Mouse (Mus musculus): ENCODE results near the gene Atp5g3. TPM values are rescaled to one million over a fixed set of nuclear protein-coding genes. Genes with fewer than 3 reads are reported as not detected.
A peak's percentile ranks its signal among the peaks of the same experiment; 100 is the strongest.
"Not testable (repeated sequence)": the region's sequence is repeated elsewhere in the genome, so short reads cannot be mapped to it uniquely, and the experiment has no call there.

Gene Atp5g3
- polyA plus RNA-seq, 1 experiment from 2014 or later = 3,111 TPM

DNA sequence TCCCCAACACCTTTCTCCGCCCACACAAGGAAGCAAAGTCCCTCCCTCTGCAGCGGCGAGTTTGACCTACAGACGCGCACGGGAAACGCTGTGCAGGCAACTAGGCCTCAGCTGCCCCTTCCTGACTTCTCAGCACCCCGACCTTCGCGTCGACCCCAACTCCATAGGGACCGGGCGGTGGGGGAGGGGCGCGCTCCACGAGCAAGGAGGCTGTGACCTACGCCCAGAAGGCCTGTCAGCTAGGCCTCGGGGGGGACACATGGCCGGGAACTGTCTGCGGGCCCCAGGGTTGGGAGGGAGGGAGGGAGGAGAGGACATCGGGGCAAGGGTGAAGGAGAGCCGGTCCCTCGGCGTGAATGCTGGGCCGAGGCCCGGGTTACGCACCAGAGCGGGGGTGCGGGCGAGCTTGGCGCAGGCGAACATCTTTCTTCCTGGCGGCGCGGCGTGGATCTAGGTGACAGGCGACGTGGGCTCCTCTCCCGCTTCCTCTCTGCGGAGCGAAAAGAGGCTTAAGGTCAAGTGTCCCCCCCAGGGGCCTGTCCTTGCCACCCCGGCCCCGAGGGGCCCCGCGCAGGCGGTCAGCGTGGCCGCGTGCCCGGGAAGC, 453 bp downstream of the Atp5g3 start:
- under 1% methylated on average over 43 of the region's 50 CpGs for WGBS
- Histone ChIP-seq H3K9ac (ENCODE audit: low read length) (peak overlapping the region; percentile 100), H3K4me2 (ENCODE audit: low read length) (peak overlapping the region; percentile 69), H3K4me1 (ENCODE audit: control insufficient read depth in 2 of 2, insufficient read depth in 2 of 2, low read length in 2 of 2) (peaks cover 0 to 10% of the 10 kb centered on the region in 2 experiments; a peak in 3 of 4 replicates), H3K27me3 (ENCODE audit: control insufficient read depth, insufficient read depth, low read length) (no peaks in the 10 kb centered on the region), H3K9me3 (ENCODE audit: control insufficient read depth, low read length) (no peaks in the 10 kb centered on the region), H3K27ac (replicated peaks in 1 of 2; ENCODE audit: control insufficient read depth in 1 of 2, insufficient read depth in 1 of 2, low read depth in 2 of 2, low read length in 2 of 2) (peak overlapping the region; percentile 93 to 96), H3K36me3 (ENCODE audit: control insufficient read depth, insufficient read depth, low read length) (peaks cover 42% of the 10 kb centered on the region), H3K4me3 (ENCODE audit: control insufficient read depth in 1 of 2, insufficient read depth in 1 of 2, low read depth in 1 of 2, low read length in 2 of 2) (peak overlapping the region; percentile 83 to 100)
- peak; percentile 31 for ATAC-seq (ENCODE audit: insufficient number of reproducible peaks, insufficient read depth, low FRiP score, low read depth)

DNA sequence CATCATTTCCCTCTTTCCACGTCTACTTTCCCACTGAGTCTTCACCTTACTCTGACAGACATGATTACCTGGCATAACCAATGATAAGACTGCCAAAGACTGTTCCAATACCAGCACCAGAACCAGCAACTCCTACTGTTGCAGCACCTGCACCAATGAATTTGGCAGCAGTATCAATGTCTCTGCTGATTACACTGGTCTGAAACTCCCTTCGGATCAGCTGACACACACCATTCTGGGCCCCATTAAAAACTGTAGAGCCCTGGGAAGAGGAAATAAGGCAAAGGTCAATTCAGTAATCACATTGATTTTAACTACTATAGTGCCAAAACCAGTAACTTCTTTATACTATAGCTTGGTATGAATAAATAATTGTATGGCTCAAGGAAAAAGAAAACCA, 2.0 kb downstream of the Atp5g3 start:
- H3K27me3 ChIP-seq (ENCODE audit: control insufficient read depth, insufficient read depth, low read length) = no peaks in the 10 kb centered on the region
- H3K4me2 ChIP-seq (ENCODE audit: low read length) = peak overlapping the region; percentile 69
- no peaks in the 10 kb centered on the region for H3K9me3 ChIP-seq (ENCODE audit: control insufficient read depth, low read length)
- 80% methylated on average over 2 of the region's 2 CpGs for WGBS
- H3K27ac ChIP-seq (replicated peaks in 1 of 2; ENCODE audit: control insufficient read depth in 1 of 2, insufficient read depth in 1 of 2, low read depth in 2 of 2, low read length in 2 of 2) = no peak overlapping the region
- ATAC-seq (ENCODE audit: insufficient number of reproducible peaks, insufficient read depth, low FRiP score, low read depth) = no peak
- H3K4me1 ChIP-seq (ENCODE audit: control insufficient read depth in 2 of 2, insufficient read depth in 2 of 2, low read length in 2 of 2) = peaks cover 0 to 10% of the 10 kb centered on the region in 2 experiments; a peak in 3 of 4 replicates
- H3K36me3 ChIP-seq (ENCODE audit: control insufficient read depth, insufficient read depth, low read length) = peaks cover 53% of the 10 kb centered on the region
- H3K9ac ChIP-seq (ENCODE audit: low read length) = peak overlapping the region; percentile 45
- H3K4me3 ChIP-seq (ENCODE audit: control insufficient read depth in 1 of 2, insufficient read depth in 1 of 2, low read depth in 1 of 2, low read length in 2 of 2) = peak overlapping the region in 1 of 2 experiments; percentile 17; a peak in 2 of 4 replicates

DNA sequence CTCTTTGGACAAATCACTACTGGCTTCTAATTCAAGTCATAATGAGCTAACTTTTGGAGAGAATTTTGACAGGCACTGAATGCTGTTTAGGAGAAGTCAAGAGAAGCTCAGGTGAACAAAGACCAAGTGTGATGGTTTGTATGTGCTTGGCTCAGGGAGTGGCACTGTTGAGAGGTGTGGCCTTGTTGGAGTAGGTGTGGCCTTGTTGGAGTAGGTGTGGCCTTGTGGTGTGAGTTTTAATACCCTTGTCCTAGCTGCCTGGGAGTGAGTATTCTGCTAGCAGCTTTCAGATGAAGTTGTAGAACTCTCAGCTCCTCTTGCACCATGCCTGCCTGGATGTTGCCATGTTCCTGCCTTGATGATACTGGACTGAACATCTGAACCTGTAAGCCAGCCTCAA, 6.4 kb downstream of the Atp5g3 start:
- not testable (repeated sequence) for H3K27ac ChIP-seq (replicated peaks in 1 of 2; ENCODE audit: control insufficient read depth in 1 of 2, insufficient read depth in 1 of 2, low read depth in 2 of 2, low read length in 2 of 2); H3K9ac ChIP-seq (ENCODE audit: low read length); ATAC-seq (ENCODE audit: insufficient number of reproducible peaks, insufficient read depth, low FRiP score, low read depth); H3K4me1 ChIP-seq (ENCODE audit: control insufficient read depth in 2 of 2, insufficient read depth in 2 of 2, low read length in 2 of 2); H3K4me2 ChIP-seq (ENCODE audit: low read length); H3K27me3 ChIP-seq (ENCODE audit: control insufficient read depth, insufficient read depth, low read length); H3K9me3 ChIP-seq (ENCODE audit: control insufficient read depth, low read length); H3K4me3 ChIP-seq (ENCODE audit: control insufficient read depth in 1 of 2, insufficient read depth in 1 of 2, low read depth in 1 of 2, low read length in 2 of 2)
- peaks cover 59% of the 10 kb centered on the region for H3K36me3 ChIP-seq (ENCODE audit: control insufficient read depth, insufficient read depth, low read length)

DNA sequence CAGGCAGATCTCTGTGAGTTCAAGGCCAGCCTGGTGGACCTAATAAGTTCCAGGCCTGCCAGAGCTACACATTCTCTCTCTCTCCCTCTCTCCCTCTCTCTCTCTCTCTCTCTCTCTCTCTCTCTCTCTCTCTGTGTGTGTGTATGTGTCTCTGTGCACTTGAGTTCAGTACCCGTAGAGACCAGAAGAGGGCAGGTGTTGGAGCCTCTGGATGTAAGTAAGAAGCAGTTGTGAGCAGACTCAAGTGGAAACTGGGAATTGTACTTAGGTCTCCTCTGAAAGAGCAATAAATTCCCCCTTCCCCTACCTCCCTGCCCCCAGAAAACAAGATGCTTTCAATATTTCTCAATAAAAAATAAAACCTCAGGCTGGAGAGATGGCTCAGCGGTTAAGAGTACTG, 7.6 kb downstream of the Atp5g3 start:
- Histone ChIP-seq H3K4me2 (ENCODE audit: low read length) (no peak overlapping the region), H3K4me1 (ENCODE audit: control insufficient read depth in 2 of 2, insufficient read depth in 2 of 2, low read length in 2 of 2) (peaks cover 0 to 4% of the 10 kb centered on the region in 2 experiments; a peak in 1 of 4 replicates), H3K9ac (ENCODE audit: low read length) (no peak overlapping the region), H3K9me3 (ENCODE audit: control insufficient read depth, low read length) (no peaks in the 10 kb centered on the region), H3K36me3 (ENCODE audit: control insufficient read depth, insufficient read depth, low read length) (peaks cover 47% of the 10 kb centered on the region), H3K27me3 (ENCODE audit: control insufficient read depth, insufficient read depth, low read length) (no peaks in the 10 kb centered on the region), H3K4me3 (ENCODE audit: control insufficient read depth in 1 of 2, insufficient read depth in 1 of 2, low read depth in 1 of 2, low read length in 2 of 2) (no peak overlapping the region), H3K27ac (replicated peaks in 1 of 2; ENCODE audit: control insufficient read depth in 1 of 2, insufficient read depth in 1 of 2, low read depth in 2 of 2, low read length in 2 of 2) (no peak overlapping the region)
- WGBS = 86% methylated on average over 2 of the region's 2 CpGs
- no peak for ATAC-seq (ENCODE audit: insufficient number of reproducible peaks, insufficient read depth, low FRiP score, low read depth)

DNA sequence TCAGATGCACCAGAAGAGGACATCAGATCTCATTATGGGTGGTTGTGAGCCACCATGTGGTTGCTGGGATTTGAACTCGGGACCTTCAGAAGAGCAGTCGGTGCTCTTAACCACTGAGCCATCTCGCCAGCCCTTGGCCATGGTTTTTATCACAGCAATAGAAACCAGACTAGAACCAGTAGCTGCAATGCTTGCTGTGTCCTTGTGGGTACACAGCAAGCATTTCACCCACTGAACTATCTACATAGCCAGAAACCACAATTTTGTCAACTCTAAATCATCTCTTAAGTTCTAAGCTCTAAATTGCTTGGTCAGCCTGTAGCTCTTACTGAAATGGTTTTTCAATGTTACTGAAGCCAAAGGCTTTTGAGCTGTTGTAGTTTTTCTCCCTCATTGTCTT, 8.8 kb downstream of the Atp5g3 start:
- H3K4me2 ChIP-seq (ENCODE audit: low read length); ATAC-seq (ENCODE audit: insufficient number of reproducible peaks, insufficient read depth, low FRiP score, low read depth); H3K27me3 ChIP-seq (ENCODE audit: control insufficient read depth, insufficient read depth, low read length); H3K9me3 ChIP-seq (ENCODE audit: control insufficient read depth, low read length); H3K9ac ChIP-seq (ENCODE audit: low read length); H3K4me1 ChIP-seq (ENCODE audit: control insufficient read depth in 2 of 2, insufficient read depth in 2 of 2, low read length in 2 of 2); H3K27ac ChIP-seq (replicated peaks in 1 of 2; ENCODE audit: control insufficient read depth in 1 of 2, insufficient read depth in 1 of 2, low read depth in 2 of 2, low read length in 2 of 2); H3K4me3 ChIP-seq (ENCODE audit: control insufficient read depth in 1 of 2, insufficient read depth in 1 of 2, low read depth in 1 of 2, low read length in 2 of 2): not testable (repeated sequence)
- H3K36me3 ChIP-seq (ENCODE audit: control insufficient read depth, insufficient read depth, low read length) = peaks cover 35% of the 10 kb centered on the region
- 93% methylated on average over 3 of the region's 3 CpGs for WGBS

DNA sequence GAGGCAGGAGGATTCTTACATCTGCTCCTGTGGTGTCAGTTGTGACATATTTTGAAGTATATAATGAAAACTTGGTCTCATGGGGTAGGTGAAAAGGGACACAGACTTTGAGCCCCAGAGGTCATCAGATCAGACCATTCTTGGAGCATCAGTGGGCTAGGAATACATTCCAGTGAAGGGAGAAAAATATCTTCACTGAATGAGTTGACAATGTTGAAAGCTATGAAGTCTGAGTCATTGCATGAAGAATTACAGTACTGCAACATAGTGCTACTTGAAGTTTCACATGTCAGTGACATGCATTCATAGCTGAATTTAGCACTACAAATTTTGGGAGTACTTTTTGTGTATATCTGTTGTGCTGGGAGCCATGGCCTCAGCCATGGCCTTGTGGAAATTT, 10.0 kb downstream of the Atp5g3 start:
- peaks cover 24% of the 10 kb centered on the region for H3K36me3 ChIP-seq (ENCODE audit: control insufficient read depth, insufficient read depth, low read length)
- ATAC-seq (ENCODE audit: insufficient number of reproducible peaks, insufficient read depth, low FRiP score, low read depth) = no peak

DNA sequence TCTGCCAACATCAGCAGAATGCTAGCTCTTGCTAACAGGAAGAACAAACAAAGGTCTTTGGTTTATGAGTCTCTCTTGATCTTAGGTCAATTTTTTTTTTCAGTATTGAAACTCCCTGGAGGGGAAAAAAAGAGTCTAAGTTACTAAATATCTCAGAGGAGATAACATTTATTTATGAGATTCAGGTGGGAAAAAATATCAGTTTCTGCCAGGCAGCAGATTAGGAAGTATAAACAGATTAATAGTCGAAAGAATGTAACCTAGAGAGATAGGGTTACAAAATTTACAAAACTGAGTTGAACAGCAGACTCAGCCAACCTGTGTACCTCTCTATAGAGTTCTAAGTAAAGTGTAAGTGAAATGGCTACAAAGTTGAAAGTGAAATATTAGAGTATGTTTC, 10.8 kb downstream of the Atp5g3 start:
- WGBS = 85% methylated on average over 1 of the region's 1 CpGs
- no peak overlapping the region for H3K9ac ChIP-seq (ENCODE audit: low read length)
- no peaks in the 10 kb centered on the region for H3K4me1 ChIP-seq (ENCODE audit: control insufficient read depth in 2 of 2, insufficient read depth in 2 of 2, low read length in 2 of 2)
- peaks cover 19% of the 10 kb centered on the region for H3K36me3 ChIP-seq (ENCODE audit: control insufficient read depth, insufficient read depth, low read length)
- no peak for ATAC-seq (ENCODE audit: insufficient number of reproducible peaks, insufficient read depth, low FRiP score, low read depth)
- no peaks in the 10 kb centered on the region for H3K27me3 ChIP-seq (ENCODE audit: control insufficient read depth, insufficient read depth, low read length)
- H3K27ac ChIP-seq (replicated peaks in 1 of 2; ENCODE audit: control insufficient read depth in 1 of 2, insufficient read depth in 1 of 2, low read depth in 2 of 2, low read length in 2 of 2) = no peak overlapping the region
- no peak overlapping the region for H3K4me2 ChIP-seq (ENCODE audit: low read length)
- no peak overlapping the region for H3K4me3 ChIP-seq (ENCODE audit: control insufficient read depth in 1 of 2, insufficient read depth in 1 of 2, low read depth in 1 of 2, low read length in 2 of 2)
- no peaks in the 10 kb centered on the region for H3K9me3 ChIP-seq (ENCODE audit: control insufficient read depth, low read length)

More for the DNA sequence above, 10.0 kb downstream of the Atp5g3 start:
- H3K9ac ChIP-seq (ENCODE audit: low read length) = no peak overlapping the region
- H3K4me1 ChIP-seq (ENCODE audit: control insufficient read depth in 2 of 2, insufficient read depth in 2 of 2, low read length in 2 of 2) = no peaks in the 10 kb centered on the region
- no peak overlapping the region for H3K4me3 ChIP-seq (ENCODE audit: control insufficient read depth in 1 of 2, insufficient read depth in 1 of 2, low read depth in 1 of 2, low read length in 2 of 2)
- H3K4me2 ChIP-seq (ENCODE audit: low read length) = no peak overlapping the region
- no peaks in the 10 kb centered on the region for H3K27me3 ChIP-seq (ENCODE audit: control insufficient read depth, insufficient read depth, low read length)
- no peaks in the 10 kb centered on the region for H3K9me3 ChIP-seq (ENCODE audit: control insufficient read depth, low read length)
- no peak overlapping the region for H3K27ac ChIP-seq (replicated peaks in 1 of 2; ENCODE audit: control insufficient read depth in 1 of 2, insufficient read depth in 1 of 2, low read depth in 2 of 2, low read length in 2 of 2)

DNA sequence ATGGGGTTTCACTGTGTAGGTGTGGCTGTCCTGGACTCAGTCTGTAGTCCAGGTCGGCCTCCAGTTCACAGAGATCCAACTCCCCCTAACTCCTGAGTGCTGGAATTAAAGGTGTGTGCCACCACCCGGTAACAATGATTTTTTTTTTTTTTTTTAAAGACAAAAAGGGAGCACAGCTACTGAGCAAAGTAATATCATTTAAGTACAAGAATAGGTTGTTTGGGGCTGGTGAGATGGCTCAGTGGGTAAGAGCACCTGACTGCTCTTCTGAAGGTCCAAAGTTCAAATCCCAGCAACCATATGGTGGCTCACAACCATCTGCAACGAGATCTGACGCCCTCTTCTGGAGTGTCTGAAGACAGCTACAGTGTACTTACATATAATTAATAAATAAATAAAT, 14.2 kb downstream of the Atp5g3 start:
- 67% methylated on average over 4 of the region's 4 CpGs for WGBS
- not testable (repeated sequence) for H3K4me3 ChIP-seq (ENCODE audit: control insufficient read depth in 1 of 2, insufficient read depth in 1 of 2, low read depth in 1 of 2, low read length in 2 of 2); H3K4me1 ChIP-seq (ENCODE audit: control insufficient read depth in 2 of 2, insufficient read depth in 2 of 2, low read length in 2 of 2)

More for the DNA sequence above, 14.2 kb downstream of the Atp5g3 start:
- not testable (repeated sequence) for ATAC-seq (ENCODE audit: insufficient number of reproducible peaks, insufficient read depth, low FRiP score, low read depth); H3K9ac ChIP-seq (ENCODE audit: low read length); H3K27me3 ChIP-seq (ENCODE audit: control insufficient read depth, insufficient read depth, low read length); H3K9me3 ChIP-seq (ENCODE audit: control insufficient read depth, low read length); H3K4me2 ChIP-seq (ENCODE audit: low read length); H3K36me3 ChIP-seq (ENCODE audit: control insufficient read depth, insufficient read depth, low read length); H3K27ac ChIP-seq (replicated peaks in 1 of 2; ENCODE audit: control insufficient read depth in 1 of 2, insufficient read depth in 1 of 2, low read depth in 2 of 2, low read length in 2 of 2)

Measured in heart, embryonic 14.5 days (tissue).